Comparison of ENCODE assay signal across 8 mouse cellular contexts in genomic region chr17:15497882-15498752, GRCm38 (mm10). TPM values are rescaled to one million over a fixed set of nuclear protein-coding genes. Genes with fewer than 3 reads are reported as not detected.
A peak's percentile ranks its signal among the peaks of the same experiment; 100 is the strongest.
DNase-seq lines count a peak whose midpoint lies in the region; ATAC-seq and TF ChIP-seq lines count a peak whose summit lies in the region.

No protein-coding gene starts in this region.

- no peaks in the 10 kb centered on the region for H3K27me3 ChIP-seq in G1E (ENCODE audit: insufficient read depth, low read length)
- H3K27me3 ChIP-seq in forebrain, embryonic 16.5 days (replicated peaks; ENCODE audit: control insufficient read depth, insufficient read depth, low read length) = no peaks in the 10 kb centered on the region
- H3K27me3 ChIP-seq in lung, embryonic 15.5 days = no peaks in the 10 kb centered on the region

- under 1% methylated on average over 50 of the region's 50 CpGs for WGBS in forebrain, embryonic 16.5 days
- under 1% methylated on average over 50 of the region's 50 CpGs for WGBS in lung, embryonic 15.5 days

- H3K36me3 ChIP-seq in G1E (replicated peaks) = peaks cover 49% of the 10 kb centered on the region
- peaks cover 10% of the 10 kb centered on the region for H3K36me3 ChIP-seq in forebrain, embryonic 16.5 days (ENCODE audit: control insufficient read depth, insufficient read depth)
- peaks cover 13% of the 10 kb centered on the region for H3K36me3 ChIP-seq in lung, embryonic 15.5 days

- DNase-seq in G1E (ENCODE audit: low spot score) = peak; percentile 83
- peak; percentile 94 to 95 for DNase-seq in cerebellum, adult 18-20 months
- DNase-seq in heart, postnatal 4 days = peak; percentile 96
- DNase-seq in layer of hippocampus, adult 8-10 months (ENCODE audit: low spot score in 2 of 2) = peak; percentile 91 to 94
- DNase-seq in ovary, adult 18-20 months (ENCODE audit: low spot score) = peak; percentile 85
- peak; percentile 93 for DNase-seq in thymus, postnatal 0 days (ENCODE audit: low spot score)

- H3K4me3 ChIP-seq in G1E (ENCODE audit: low read depth, low read length) = peak overlapping the region; percentile 98
- H3K4me3 ChIP-seq in forebrain, embryonic 16.5 days (replicated peaks; ENCODE audit: low read length) = peak overlapping the region; percentile 89
- H3K4me3 ChIP-seq in lung, embryonic 15.5 days = peak overlapping the region; percentile 93

- H3K9me3 ChIP-seq in G1E (replicated peaks) = no peaks in the 10 kb centered on the region
- H3K9me3 ChIP-seq in forebrain, embryonic 16.5 days (ENCODE audit: control insufficient read depth, low read length) = no peaks in the 10 kb centered on the region
- no peaks in the 10 kb centered on the region for H3K9me3 ChIP-seq in lung, embryonic 15.5 days

- peak; percentile 79 for ATAC-seq in G1E (ENCODE audit: extremely low read depth, insufficient number of reproducible peaks, low FRiP score, poor library complexity, severe bottlenecking)
- ATAC-seq in forebrain, embryonic 16.5 days = peak; percentile 95
- peak; percentile 92 for ATAC-seq in lung, embryonic 15.5 days (ENCODE audit: borderline replicate concordance, extremely low read depth, low FRiP score, low TSS enrichment)

- peak overlapping the region; percentile 86 for H3K9ac ChIP-seq in forebrain, embryonic 16.5 days (replicated peaks; ENCODE audit: low read depth, low read length)
- H3K9ac ChIP-seq in lung, embryonic 15.5 days = peak overlapping the region; percentile 80

- H3K4me1 ChIP-seq in G1E (ENCODE audit: insufficient read depth, low read depth, low read length) = peaks cover 35% of the 10 kb centered on the region
- H3K4me1 ChIP-seq in forebrain, embryonic 16.5 days (replicated peaks; ENCODE audit: control insufficient read depth, insufficient read depth, low read length) = peaks cover 33% of the 10 kb centered on the region
- peaks cover 34% of the 10 kb centered on the region for H3K4me1 ChIP-seq in lung, embryonic 15.5 days

- TF ChIP-seq CTCF in G1E (IDR thresholded peaks at IDR 0.05; ENCODE audit: low read depth, low read length) = no peak

- H3K4me2 ChIP-seq in forebrain, embryonic 16.5 days (ENCODE audit: low read length) = peak overlapping the region; percentile 54
- H3K4me2 ChIP-seq in lung, embryonic 15.5 days = peak overlapping the region; percentile 79

- peak overlapping the region; percentile 96 for H3K27ac ChIP-seq in forebrain, embryonic 16.5 days (ENCODE audit: low read length)
- peak overlapping the region; percentile 95 for H3K27ac ChIP-seq in lung, embryonic 15.5 days

RNA-seq across cellular contexts. Expression of gene Psmb1, which starts 1.4 kb away (rescaled TPM):
- total RNA-seq in G1E (2014; fragmentation: Nextera tagmentation) (69.1 and 72.5 TPM in 2 replicates), G1E (2017) (194 and 265 TPM in 2 replicates)
- 11.7 and 59.3 TPM in 2 replicates for polyA plus RNA-seq in G1E (2012)
- 231 and 234 TPM in 2 replicates for polyA plus RNA-seq in forebrain, embryonic 16.5 days (2015; fragmentation: Nextera tagmentation; extraction: Ambion mirVana)
- 100 to 1,000 TPM; 141 to 145 TPM for total RNA-seq in heart, postnatal 4 days (2021)
- 100 to 1,000 TPM; 125 to 136 (median 129) TPM for total RNA-seq in layer of hippocampus, adult 8-10 months (2022)
- 262 and 270 TPM in 2 replicates for polyA plus RNA-seq in lung, embryonic 15.5 days (2015; fragmentation: Nextera tagmentation; extraction: Ambion mirVana)
- polyA plus RNA-seq in thymus, postnatal 0 days (2015; fragmentation: Nextera tagmentation; extraction: Ambion mirVana) = 334 and 336 TPM in 2 replicates

RNA-seq across cellular contexts. Expression of gene Tbp, which starts 1.6 kb away (rescaled TPM):
- 176 and 189 TPM in 2 replicates for total RNA-seq in G1E (2014; fragmentation: Nextera tagmentation)
- 64.7 and 66.5 TPM in 2 replicates for total RNA-seq in G1E (2017)
- 9.8 and 11.9 TPM in 2 replicates for polyA plus RNA-seq in G1E (2012)
- polyA plus RNA-seq in forebrain, embryonic 16.5 days (2015; fragmentation: Nextera tagmentation; extraction: Ambion mirVana) = 71.1 and 72.1 TPM in 2 replicates
- 10 to 100 TPM; 17.2 to 18.0 TPM for total RNA-seq in heart, postnatal 4 days (2021)
- 10 to 100 TPM; 31.3 to 49.0 (median 34.2) TPM for total RNA-seq in layer of hippocampus, adult 8-10 months (2022)
- 46.5 and 48.7 TPM in 2 replicates for polyA plus RNA-seq in lung, embryonic 15.5 days (2015; fragmentation: Nextera tagmentation; extraction: Ambion mirVana)
- 49.9 and 51.9 TPM in 2 replicates for polyA plus RNA-seq in thymus, postnatal 0 days (2015; fragmentation: Nextera tagmentation; extraction: Ambion mirVana)

RNA-seq across cellular contexts. Expression of gene Pdcd2, which starts 29.0 kb away (rescaled TPM):
- 102 and 105 TPM in 2 replicates for total RNA-seq in G1E (2014; fragmentation: Nextera tagmentation)
- 156 and 179 TPM in 2 replicates for total RNA-seq in G1E (2017)
- polyA plus RNA-seq in G1E (2012) = 230 and 314 TPM in 2 replicates
- polyA plus RNA-seq in forebrain, embryonic 16.5 days (2015; fragmentation: Nextera tagmentation; extraction: Ambion mirVana) = 49.4 and 54.0 TPM in 2 replicates
- total RNA-seq in heart, postnatal 4 days (2021) = 10 to 100 TPM; 19.5 to 21.7 TPM
- 10 to 100 TPM; 15.8 to 24.5 (median 17.8) TPM for total RNA-seq in layer of hippocampus, adult 8-10 months (2022)
- polyA plus RNA-seq in lung, embryonic 15.5 days (2015; fragmentation: Nextera tagmentation; extraction: Ambion mirVana) = 36.5 and 41.0 TPM in 2 replicates
- 82.9 and 94.9 TPM in 2 replicates for polyA plus RNA-seq in thymus, postnatal 0 days (2015; fragmentation: Nextera tagmentation; extraction: Ambion mirVana)

Comparison
In these comparisons a context has a peak if more than half of its experiments do, and no peak if none do; other contexts are left out.
1. Peak in every context shown above with its lines: DNase-seq, ATAC-seq, H3K4me3 ChIP-seq and H3K27ac ChIP-seq.